Comparison of ENCODE assay signal across 12 mouse cellular contexts in genomic region chr4:59585097-59585496, GRCm38 (mm10). TPM values are rescaled to one million over a fixed set of nuclear protein-coding genes. Genes with fewer than 3 reads are reported as not detected.
A peak's percentile ranks its signal among the peaks of the same experiment; 100 is the strongest.
DNase-seq lines count a peak whose midpoint lies in the region; ATAC-seq lines count a peak whose summit lies in the region.
"Had no signal": no experiment of that assay in that cellular context is flagged by ENCODE, and none has a peak within 500 bp of the region (broad histone marks: within the 10 kb centered on the region; RNA-seq: fewer than 3 reads in every experiment).

No protein-coding gene starts in this region.

- no peak for DNase-seq in hindbrain, embryonic 10.5 days (ENCODE audit: low spot score)
- DNase-seq in right cerebral cortex, postnatal 10 days (ENCODE audit: low spot score in 2 of 2): peak; percentile 48 to 61
- no peak for DNase-seq in right cerebral cortex, postnatal 36 days (ENCODE audit: low spot score in 2 of 2)
- peak; percentile 23 to 60 for DNase-seq in urinary bladder, postnatal 36 days (ENCODE audit: low spot score in 2 of 2)
- no peak for DNase-seq in spleen, adult 18-20 months
- DNase-seq: layer of hippocampus, adult 9-11 months; liver, embryonic 13.5 days; thymus, adult 2 months had no signal

- H3K36me3 ChIP-seq in hindbrain, embryonic 16.5 days (ENCODE audit: control insufficient read depth, insufficient read depth, low read length): no peaks in the 10 kb centered on the region
- no peaks in the 10 kb centered on the region for H3K36me3 ChIP-seq in hindbrain, embryonic 10.5 days
- H3K36me3 ChIP-seq in heart, embryonic 15.5 days: no peaks in the 10 kb centered on the region
- H3K36me3 ChIP-seq: liver, embryonic 13.5 days; midbrain, embryonic 13.5 days had no signal

- H3K27ac ChIP-seq in hindbrain, embryonic 16.5 days (ENCODE audit: low read depth, low read length): peak overlapping the region; percentile 29; the same call in 1 of the 2 replicates
- no peak overlapping the region for H3K27ac ChIP-seq in hindbrain, embryonic 10.5 days
- peak overlapping the region; percentile 52; the same call in 1 of the 2 replicates for H3K27ac ChIP-seq in heart, embryonic 15.5 days
- H3K27ac ChIP-seq: liver, embryonic 13.5 days; midbrain, embryonic 13.5 days had no signal

- no peaks in the 10 kb centered on the region for H3K27me3 ChIP-seq in hindbrain, embryonic 16.5 days (replicated peaks; ENCODE audit: control insufficient read depth, insufficient read depth, low read length)
- H3K27me3 ChIP-seq in hindbrain, embryonic 10.5 days (ENCODE audit: insufficient read depth, poor library complexity, severe bottlenecking): no peaks in the 10 kb centered on the region
- H3K27me3 ChIP-seq in heart, embryonic 15.5 days: no peaks in the 10 kb centered on the region
- H3K27me3 ChIP-seq: liver, embryonic 13.5 days; midbrain, embryonic 13.5 days had no signal

- no peak overlapping the region for H3K4me3 ChIP-seq in hindbrain, embryonic 16.5 days (ENCODE audit: low read length)
- no peak overlapping the region for H3K4me3 ChIP-seq in hindbrain, embryonic 10.5 days
- H3K4me3 ChIP-seq in heart, embryonic 15.5 days: no peak overlapping the region
- H3K4me3 ChIP-seq: liver, embryonic 13.5 days; midbrain, embryonic 13.5 days had no signal

- no peaks in the 10 kb centered on the region for H3K9me3 ChIP-seq in hindbrain, embryonic 16.5 days (ENCODE audit: control insufficient read depth, low read length)
- no peaks in the 10 kb centered on the region for H3K9me3 ChIP-seq in hindbrain, embryonic 10.5 days
- no peaks in the 10 kb centered on the region for H3K9me3 ChIP-seq in heart, embryonic 15.5 days (replicated peaks)
- H3K9me3 ChIP-seq: liver, embryonic 13.5 days; midbrain, embryonic 13.5 days had no signal

- H3K4me1 ChIP-seq in hindbrain, embryonic 16.5 days (ENCODE audit: control insufficient read depth, insufficient read depth, low read depth, low read length): peaks cover 5% of the 10 kb centered on the region
- peaks cover 7% of the 10 kb centered on the region for H3K4me1 ChIP-seq in hindbrain, embryonic 10.5 days (replicated peaks)
- H3K4me1 ChIP-seq in heart, embryonic 15.5 days (replicated peaks): peaks cover 17% of the 10 kb centered on the region

- ATAC-seq in hindbrain, embryonic 16.5 days: no peak
- ATAC-seq in heart, embryonic 15.5 days (replicated peaks; ENCODE audit: insufficient number of reproducible peaks, insufficient read depth, low FRiP score, low read depth): no peak
- ATAC-seq: activated CD4-positive, CD25-positive, alpha-beta regulatory T cell, adult 4 months; midbrain, embryonic 13.5 days had no signal

- no peak overlapping the region for H3K4me2 ChIP-seq in hindbrain, embryonic 16.5 days (ENCODE audit: low read length)
- H3K4me2 ChIP-seq in heart, embryonic 15.5 days: peak overlapping the region; percentile 34; the same call in 1 of the 2 replicates
- H3K4me2 ChIP-seq: liver, embryonic 13.5 days; midbrain, embryonic 13.5 days had no signal

- no peak overlapping the region for H3K9ac ChIP-seq in hindbrain, embryonic 16.5 days (ENCODE audit: low read depth, low read length)
- no peak overlapping the region for H3K9ac ChIP-seq in heart, embryonic 15.5 days
- H3K9ac ChIP-seq: liver, embryonic 13.5 days; midbrain, embryonic 13.5 days had no signal

- 73% methylated on average over 5 of the region's 5 CpGs for WGBS in hindbrain, embryonic 16.5 days
- 79% methylated on average over 5 of the region's 5 CpGs for WGBS in hindbrain, embryonic 10.5 days
- 63% methylated on average over 5 of the region's 5 CpGs for WGBS in heart, embryonic 15.5 days

RNA-seq across cellular contexts. Expression of gene Hsdl2, which starts 3.7 kb away (rescaled TPM):
- polyA plus RNA-seq in hindbrain, embryonic 16.5 days (2015; fragmentation: Nextera tagmentation; extraction: Ambion mirVana): 45.6 and 50.5 TPM in 2 replicates
- polyA plus RNA-seq in hindbrain, embryonic 10.5 days (2016; fragmentation: Nextera tagmentation; extraction: Ambion mirVana): 23.5 and 27.6 TPM in 2 replicates
- 59.5 and 70.1 TPM in 2 replicates for polyA plus RNA-seq in heart, embryonic 15.5 days (2015; fragmentation: Nextera tagmentation; extraction: Ambion mirVana)

RNA-seq across cellular contexts. Expression of gene Ptbp3, which starts 35.9 kb away (rescaled TPM):
- polyA plus RNA-seq in hindbrain, embryonic 16.5 days (2015; fragmentation: Nextera tagmentation; extraction: Ambion mirVana): 14.5 and 19.7 TPM in 2 replicates
- 23.2 and 31.9 TPM in 2 replicates for polyA plus RNA-seq in hindbrain, embryonic 10.5 days (2016; fragmentation: Nextera tagmentation; extraction: Ambion mirVana)
- 24.0 and 32.8 TPM in 2 replicates for polyA plus RNA-seq in heart, embryonic 15.5 days (2015; fragmentation: Nextera tagmentation; extraction: Ambion mirVana)

RNA-seq across cellular contexts. Expression of gene E130308A19Rik, which starts 40.9 kb away (rescaled TPM):
- 37.3 and 43.2 TPM in 2 replicates for polyA plus RNA-seq in hindbrain, embryonic 16.5 days (2015; fragmentation: Nextera tagmentation; extraction: Ambion mirVana)
- 49.3 and 52.3 TPM in 2 replicates for polyA plus RNA-seq in hindbrain, embryonic 10.5 days (2016; fragmentation: Nextera tagmentation; extraction: Ambion mirVana)
- polyA plus RNA-seq in heart, embryonic 15.5 days (2015; fragmentation: Nextera tagmentation; extraction: Ambion mirVana): 17.3 and 24.2 TPM in 2 replicates

Comparison
In these comparisons a context has a peak if more than half of its experiments do, and no peak if none do; other contexts are left out.
1. DNase-seq: peak in right cerebral cortex, postnatal 10 days (2 of 2) and urinary bladder, postnatal 36 days (2 of 2); none in hindbrain, embryonic 10.5 days (single experiment), right cerebral cortex, postnatal 36 days (0 of 2) and spleen, adult 18-20 months (0 of 2).